Mouse (Mus musculus): ENCODE measurements around the gene Pfkl. TPM values are rescaled to one million over a fixed set of nuclear protein-coding genes. Genes with fewer than 3 reads are reported as not detected.
"Not testable (repeated sequence)": the region's sequence is repeated elsewhere in the genome, so short reads cannot be mapped to it uniquely, and the experiment has no call there.

Pfkl gene
- total RNA-seq, 2 experiments from 2014 or later = 114 to 120 TPM

GRCm38 (mm10) chr10:78012661-78013495, 3.0 kb upstream of the Pfkl start:
- peak in 1 of 2 experiments; percentile 43 for DNase-seq

GRCm38 (mm10) chr10:78011116-78011515, 1.2 kb upstream of the Pfkl start:
- DNase-seq = not testable (repeated sequence)

- DNase-seq = no peak
Observed at GRCm38 (mm10) chr10:78010335-78010734, 452 bp upstream of the Pfkl start.

- peak; percentile 97 to 98 for DNase-seq
Observed at GRCm38 (mm10) chr10:78009184-78009944, 519 bp downstream of the Pfkl start.

- DNase-seq = no peak
Observed at GRCm38 (mm10) chr10:78008169-78008568, 1.7 kb downstream of the Pfkl start.

GRCm38 (mm10) chr10:78007203-78007602, 2.7 kb downstream of the Pfkl start:
- no peak for DNase-seq

- no peak for DNase-seq
Observed at GRCm38 (mm10) chr10:78005791-78006438, 4.0 kb downstream of the Pfkl start.

- no peak for DNase-seq
Observed at GRCm38 (mm10) chr10:78004479-78005100, 5.3 kb downstream of the Pfkl start.

- DNase-seq = no peak
Observed at GRCm38 (mm10) chr10:78002316-78002715, 7.6 kb downstream of the Pfkl start.

GRCm38 (mm10) chr10:78001796-78002195, 8.1 kb downstream of the Pfkl start:
- DNase-seq = peak; percentile 57 to 69

- DNase-seq = no peak
Observed at GRCm38 (mm10) chr10:78000200-78000599, 9.7 kb downstream of the Pfkl start.

- peak in 1 of 2 experiments; percentile 70 for DNase-seq
Observed at GRCm38 (mm10) chr10:77995639-77996038, 14.2 kb downstream of the Pfkl start.

GRCm38 (mm10) chr10:77985775-77986174, 24.1 kb downstream of the Pfkl start:
- DNase-seq = no peak

- peak; percentile 80 to 87 for DNase-seq
Observed at GRCm38 (mm10) chr10:77984660-77985059, 25.2 kb downstream of the Pfkl start.

GRCm38 (mm10) chr10:77978351-77979350, 31.2 kb downstream of the Pfkl start, which contains the start of gene 1810043G02Rik:
TSS of gene 1810043G02Rik (plus strand) at chr10:77978524.
- peak; percentile 99 to 100 for DNase-seq

GRCm38 (mm10) chr10:77976458-77977150, 33.3 kb downstream of the Pfkl start:
- DNase-seq = no peak

- no peak for DNase-seq
Observed at GRCm38 (mm10) chr10:77975653-77976052, 34.2 kb downstream of the Pfkl start.

- no peak for DNase-seq
Observed at GRCm38 (mm10) chr10:77974811-77975210, 35.1 kb downstream of the Pfkl start.

- DNase-seq = no peak
Observed at GRCm38 (mm10) chr10:77974323-77974722, 35.6 kb downstream of the Pfkl start.

Data from heart, adult 18-20 months (tissue).